ENCODE assay signal across 13 mouse cellular contexts in genomic region chr8:54537285-54537684, GRCm38 (mm10). TPM values are rescaled to one million over a fixed set of nuclear protein-coding genes. Genes with fewer than 3 reads are reported as not detected.
A peak's percentile ranks its signal among the peaks of the same experiment; 100 is the strongest.
DNase-seq lines count a peak whose midpoint lies in the region; ATAC-seq and TF ChIP-seq lines count a peak whose summit lies in the region.
"Had no signal": no experiment of that assay in that cellular context is flagged by ENCODE, and none has a peak within 500 bp of the region (broad histone marks: within the 10 kb centered on the region; RNA-seq: fewer than 3 reads in every experiment).

No protein-coding gene starts in this region.

- H3K36me3 ChIP-seq in lung, embryonic 14.5 days (ENCODE audit: insufficient read depth): no peaks in the 10 kb centered on the region
- H3K36me3 ChIP-seq in intestine, embryonic 15.5 days: no peaks in the 10 kb centered on the region
- H3K36me3 ChIP-seq: hindbrain, embryonic 13.5 days; liver, embryonic 13.5 days had no signal

- no peak for DNase-seq in frontal cortex, adult 2 months (ENCODE audit: extremely low spot score in 1 of 2, low spot score in 1 of 2)
- DNase-seq in lung, embryonic 14.5 days: peak; percentile 44
- DNase-seq in lung, postnatal 4 days: no peak
- no peak for DNase-seq in right cerebral cortex, adult 18-20 months
- DNase-seq: adrenal gland, adult 8-10 months; heart, adult 18-20 months; liver, embryonic 13.5 days had no signal

- 88% methylated on average over 3 of the region's 3 CpGs for WGBS in lung, embryonic 14.5 days
- 95% methylated on average over 3 of the region's 3 CpGs for WGBS in intestine, embryonic 15.5 days

- no peaks in the 10 kb centered on the region for H3K9me3 ChIP-seq in lung, embryonic 14.5 days (ENCODE audit: low read depth, low read length)
- H3K9me3 ChIP-seq in intestine, embryonic 15.5 days: no peaks in the 10 kb centered on the region
- H3K9me3 ChIP-seq: hindbrain, embryonic 13.5 days; liver, embryonic 13.5 days had no signal

- no peak overlapping the region for H3K9ac ChIP-seq in lung, embryonic 14.5 days
- H3K9ac ChIP-seq in intestine, embryonic 15.5 days: no peak overlapping the region
- H3K9ac ChIP-seq: hindbrain, embryonic 13.5 days; liver, embryonic 13.5 days had no signal

- peak; percentile 52 for TF ChIP-seq CTCF in lung, embryonic 14.5 days (IDR thresholded peaks at IDR 0.05; ENCODE audit: low read depth)

- no peak overlapping the region for H3K4me2 ChIP-seq in lung, embryonic 14.5 days
- no peak overlapping the region for H3K4me2 ChIP-seq in intestine, embryonic 15.5 days (replicated peaks)
- H3K4me2 ChIP-seq: hindbrain, embryonic 13.5 days; liver, embryonic 13.5 days had no signal

- no peak overlapping the region for H3K4me3 ChIP-seq in lung, embryonic 14.5 days (ENCODE audit: low read depth, low read length)
- H3K4me3 ChIP-seq in intestine, embryonic 15.5 days (replicated peaks): no peak overlapping the region
- H3K4me3 ChIP-seq: erythroblast, embryonic 14.5 days; hindbrain, embryonic 13.5 days; liver, embryonic 13.5 days had no signal

- ATAC-seq in frontal cortex, adult (ENCODE audit: low TSS enrichment): peak; percentile 91
- ATAC-seq in lung, embryonic 14.5 days (ENCODE audit: insufficient read depth): no peak
- ATAC-seq in activated CD4-positive, CD25-positive, alpha-beta regulatory T cell, adult 4 months: peak; percentile 70
- 0 out of 2 replicates have a peak, but pooled peaks have one; percentile 61 for ATAC-seq in neutrophil, adult 5-6 weeks (ENCODE audit: extremely low read depth, insufficient number of reproducible peaks, low FRiP score, poor library complexity, severe bottlenecking)
- no peak for ATAC-seq in intestine, embryonic 15.5 days

- H3K27me3 ChIP-seq in lung, embryonic 14.5 days (ENCODE audit: insufficient read depth, low read length): no peaks in the 10 kb centered on the region
- H3K27me3 ChIP-seq in intestine, embryonic 15.5 days (replicated peaks): no peaks in the 10 kb centered on the region
- H3K27me3 ChIP-seq: hindbrain, embryonic 13.5 days; liver, embryonic 13.5 days had no signal

- H3K27ac ChIP-seq in lung, embryonic 14.5 days (ENCODE audit: low read depth): no peak overlapping the region
- no peak overlapping the region for H3K27ac ChIP-seq in intestine, embryonic 15.5 days
- H3K27ac ChIP-seq: hindbrain, embryonic 13.5 days; liver, embryonic 13.5 days had no signal

- no peaks in the 10 kb centered on the region for H3K4me1 ChIP-seq in lung, embryonic 14.5 days (ENCODE audit: insufficient read depth)
- H3K4me1 ChIP-seq in intestine, embryonic 15.5 days (replicated peaks): no peaks in the 10 kb centered on the region
- H3K4me1 ChIP-seq: hindbrain, embryonic 13.5 days; liver, embryonic 13.5 days had no signal

RNA-seq across cellular contexts. Expression of gene Spcs3, which starts 7.5 kb away (rescaled TPM):
- polyA plus RNA-seq in frontal cortex, adult 2 months (2012; rRNA removed): 44.4 and 47.2 TPM in 2 replicates
- 87.8 and 92.9 TPM in 2 replicates for polyA plus RNA-seq in lung, embryonic 14.5 days (2014; fragmentation: Nextera tagmentation; extraction: Ambion mirVana)
- 100 to 1,000 TPM; 129 to 147 TPM for polyA plus RNA-seq in activated CD4-positive, CD25-positive, alpha-beta regulatory T cell, adult 4 months (2017; shearing (Covaris generic))
- 26.6 and 35.5 TPM in 2 replicates for total RNA-seq in neutrophil, adult 5-6 weeks (2017)
- 96.9 and 98.0 TPM in 2 replicates for polyA plus RNA-seq in intestine, embryonic 15.5 days (2015; fragmentation: Nextera tagmentation; extraction: Ambion mirVana)

RNA-seq across cellular contexts. Expression of gene Asb5, which starts 7.9 kb away (rescaled TPM):
- 3.7 and 3.9 TPM in 2 replicates for polyA plus RNA-seq in frontal cortex, adult 2 months (2012; rRNA removed)
- 6.0 and 7.7 TPM in 2 replicates for polyA plus RNA-seq in lung, embryonic 14.5 days (2014; fragmentation: Nextera tagmentation; extraction: Ambion mirVana)
- polyA plus RNA-seq in activated CD4-positive, CD25-positive, alpha-beta regulatory T cell, adult 4 months (2017; shearing (Covaris generic)): not detected
- total RNA-seq in neutrophil, adult 5-6 weeks (2017): 1.2 TPM in 1 of 2 replicates, not detected in the other
- 3.1 and 4.6 TPM in 2 replicates for polyA plus RNA-seq in intestine, embryonic 15.5 days (2015; fragmentation: Nextera tagmentation; extraction: Ambion mirVana)
- polyA plus RNA-seq: erythroblast, embryonic 14.5 days had no signal

Comparison
In these comparisons a context has a peak if more than half of its experiments do, and no peak if none do; other contexts are left out.
1. ATAC-seq: peak in frontal cortex, adult (single experiment), activated CD4-positive, CD25-positive, alpha-beta regulatory T cell, adult 4 months (single experiment) and neutrophil, adult 5-6 weeks (single experiment); none in lung, embryonic 14.5 days (single experiment) and intestine, embryonic 15.5 days (single experiment).